Mouse (Mus musculus): Measurements from ENCODE around the gene Ralgps1. TPM values are rescaled to one million over a fixed set of nuclear protein-coding genes. Genes with fewer than 3 reads are reported as not detected.
A peak's percentile ranks its signal among the peaks of the same experiment; 100 is the strongest.

Ralgps1 gene
- total and polyA plus RNA-seq, 2 experiments from 2014 or later, result 20.7 to 69.9 TPM

DNA sequence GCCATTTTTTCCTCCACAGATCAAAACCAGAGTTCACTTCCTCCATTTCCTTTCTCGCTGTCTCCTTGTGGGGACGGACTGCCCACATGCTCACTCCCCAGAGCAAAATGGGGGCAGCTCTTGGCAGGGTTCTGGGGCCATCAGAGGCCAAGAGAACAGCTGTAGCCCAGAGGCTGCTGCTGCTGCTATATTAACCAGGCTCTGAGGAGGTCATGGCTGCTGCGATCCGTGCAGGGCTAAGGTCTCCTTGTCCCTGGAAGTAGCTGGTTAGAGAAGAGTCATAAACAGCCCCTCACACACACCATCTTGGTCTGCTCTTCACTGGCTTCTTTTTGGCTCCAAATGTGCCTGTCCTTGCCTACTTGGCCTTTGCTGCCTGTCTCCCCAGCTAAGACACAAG lies 206.1 kb downstream of the Ralgps1 start:
- DNase-seq (ENCODE audit: low spot score) (no peak), ATAC-seq (no peak)
- peaks cover 8% of the 10 kb centered on the region for H3K4me1 ChIP-seq (ENCODE audit: insufficient read depth, low read length)
- H3K9ac ChIP-seq (replicated peaks; ENCODE audit: low read length), result no peak overlapping the region
- 74% methylated on average over 4 of the region's 4 CpGs for WGBS
- peak overlapping the region; percentile 8; the same call in 1 of the 2 replicates for H3K27ac ChIP-seq
- H3K4me3 ChIP-seq (ENCODE audit: low read length), result no peak overlapping the region
- peaks cover 26% of the 10 kb centered on the region; the same call in 1 of the 2 replicates for H3K36me3 ChIP-seq (ENCODE audit: insufficient read depth, low read length)
- H3K4me2 ChIP-seq (ENCODE audit: low read depth, low read length), result no peak overlapping the region
- no peaks in the 10 kb centered on the region for H3K27me3 ChIP-seq (ENCODE audit: insufficient read depth, low read length)
- H3K9me3 ChIP-seq (ENCODE audit: low read length), result no peaks in the 10 kb centered on the region
- no peak for TF ChIP-seq CTCF (IDR thresholded peaks at IDR 0.05; ENCODE audit: low read depth)

DNA sequence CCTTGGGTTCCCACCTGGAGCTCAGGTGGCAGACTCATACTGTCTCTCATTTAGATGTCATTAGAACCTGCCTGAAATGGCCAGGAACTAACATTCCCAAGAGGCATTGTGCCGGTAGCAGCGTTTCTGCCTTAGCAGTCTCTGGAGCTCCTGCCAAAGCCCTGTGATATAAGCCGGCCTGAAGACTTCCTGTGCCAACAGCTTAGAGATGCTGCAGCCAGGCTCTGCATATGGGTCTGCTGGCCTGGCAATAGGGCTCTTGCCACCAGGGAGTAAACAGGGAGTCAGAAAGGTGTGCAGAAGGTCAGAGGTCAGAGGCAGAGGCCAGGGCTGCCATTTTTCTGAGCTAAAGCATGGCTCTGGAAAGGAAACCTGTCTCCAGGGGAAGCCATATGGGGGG lies 206.6 kb downstream of the Ralgps1 start:
- peak overlapping the region; percentile 8; the same call in 1 of the 2 replicates for H3K27ac ChIP-seq
- WGBS, result 48% methylated on average over 3 of the region's 3 CpGs
- peaks cover 26% of the 10 kb centered on the region; the same call in 1 of the 2 replicates for H3K36me3 ChIP-seq (ENCODE audit: insufficient read depth, low read length)
- no peaks in the 10 kb centered on the region for H3K27me3 ChIP-seq (ENCODE audit: insufficient read depth, low read length)
- TF ChIP-seq CTCF (IDR thresholded peaks at IDR 0.05; ENCODE audit: low read depth), result no peak
- H3K9me3 ChIP-seq (ENCODE audit: low read length), result no peaks in the 10 kb centered on the region
- H3K9ac ChIP-seq (replicated peaks; ENCODE audit: low read length), result no peak overlapping the region
- DNase-seq (ENCODE audit: low spot score) (no peak), ATAC-seq (no peak)
- no peak overlapping the region for H3K4me2 ChIP-seq (ENCODE audit: low read depth, low read length)
- H3K4me3 ChIP-seq (ENCODE audit: low read length), result no peak overlapping the region
- H3K4me1 ChIP-seq (ENCODE audit: insufficient read depth, low read length), result peaks cover 8% of the 10 kb centered on the region

DNA sequence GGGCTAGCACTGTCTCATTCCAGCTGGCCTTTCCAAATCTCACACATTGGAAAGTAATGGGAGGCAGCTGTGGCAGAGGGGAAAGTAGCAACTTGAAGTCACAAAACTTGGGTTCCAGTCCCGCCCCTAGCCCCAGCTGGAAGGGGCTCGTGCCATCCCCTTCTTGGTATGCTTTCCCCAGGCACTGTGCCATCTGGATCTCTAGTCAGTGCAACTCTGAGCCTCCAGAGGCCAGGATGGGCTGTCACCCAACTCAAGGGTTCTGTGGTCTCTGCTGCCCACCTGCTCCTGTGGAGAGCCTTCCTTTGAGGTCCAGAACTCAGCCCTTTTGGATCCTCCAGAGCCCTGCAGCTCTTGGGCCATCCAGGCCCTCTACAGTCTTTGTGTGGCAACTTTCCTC lies 209.2 kb downstream of the Ralgps1 start:
- Histone ChIP-seq H3K36me3 (ENCODE audit: insufficient read depth, low read length) (peaks cover 28% of the 10 kb centered on the region), H3K9ac (replicated peaks; ENCODE audit: low read length) (no peak overlapping the region), H3K9me3 (ENCODE audit: low read length) (no peaks in the 10 kb centered on the region), H3K4me3 (ENCODE audit: low read length) (no peak overlapping the region), H3K27me3 (ENCODE audit: insufficient read depth, low read length) (no peaks in the 10 kb centered on the region), H3K4me1 (ENCODE audit: insufficient read depth, low read length) (peaks cover 8% of the 10 kb centered on the region), H3K27ac (no peak overlapping the region), H3K4me2 (ENCODE audit: low read depth, low read length) (no peak overlapping the region)
- ATAC-seq (no peak), DNase-seq (ENCODE audit: low spot score) (no peak)
- no peak for TF ChIP-seq CTCF (IDR thresholded peaks at IDR 0.05; ENCODE audit: low read depth)
- WGBS, result 65% methylated on average over 2 of the region's 2 CpGs

DNA sequence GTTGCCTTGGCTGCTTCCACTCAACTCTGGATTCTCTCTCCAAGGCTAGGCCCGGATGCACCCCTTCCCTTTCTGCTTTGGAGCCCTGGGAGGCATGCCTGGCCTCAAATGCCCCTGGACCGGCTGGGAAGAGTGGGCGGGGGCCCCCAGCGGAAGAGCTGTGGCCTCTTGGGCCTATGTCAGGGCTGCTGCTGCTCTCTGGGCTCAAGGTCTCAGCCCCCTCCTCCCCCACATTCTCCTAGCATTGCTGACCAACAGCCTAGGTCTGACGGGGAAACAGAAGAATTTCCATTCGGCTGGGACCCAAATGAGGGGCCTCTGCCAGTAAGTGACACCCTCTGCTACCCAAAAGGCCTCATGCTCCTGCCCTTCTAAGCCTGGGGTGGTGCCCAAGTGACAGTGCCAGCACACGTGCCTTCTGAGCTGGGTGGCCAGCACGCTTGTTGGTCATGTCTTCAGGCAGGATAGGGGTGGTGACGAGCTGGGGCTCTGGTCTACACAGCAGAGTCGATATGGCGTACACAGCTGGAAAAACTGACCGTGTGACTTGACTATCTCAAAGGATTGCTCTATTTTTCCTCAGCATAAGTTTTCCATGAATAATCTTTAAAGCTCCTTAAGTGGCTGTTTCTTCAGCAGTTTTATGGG lies 210.8 kb downstream of the Ralgps1 start:
- WGBS, result 69% methylated on average over 12 of the region's 12 CpGs
- ATAC-seq (no peak), DNase-seq (ENCODE audit: low spot score) (no peak)
- Histone ChIP-seq H3K36me3 (ENCODE audit: insufficient read depth, low read length) (peaks cover 28% of the 10 kb centered on the region), H3K27ac (no peak overlapping the region), H3K4me3 (ENCODE audit: low read length) (no peak overlapping the region), H3K9ac (replicated peaks; ENCODE audit: low read length) (no peak overlapping the region), H3K4me1 (ENCODE audit: insufficient read depth, low read length) (peaks cover 4% of the 10 kb centered on the region), H3K27me3 (ENCODE audit: insufficient read depth, low read length) (no peaks in the 10 kb centered on the region), H3K4me2 (ENCODE audit: low read depth, low read length) (no peak overlapping the region), H3K9me3 (ENCODE audit: low read length) (no peaks in the 10 kb centered on the region)
- no peak for TF ChIP-seq CTCF (IDR thresholded peaks at IDR 0.05; ENCODE audit: low read depth)

DNA sequence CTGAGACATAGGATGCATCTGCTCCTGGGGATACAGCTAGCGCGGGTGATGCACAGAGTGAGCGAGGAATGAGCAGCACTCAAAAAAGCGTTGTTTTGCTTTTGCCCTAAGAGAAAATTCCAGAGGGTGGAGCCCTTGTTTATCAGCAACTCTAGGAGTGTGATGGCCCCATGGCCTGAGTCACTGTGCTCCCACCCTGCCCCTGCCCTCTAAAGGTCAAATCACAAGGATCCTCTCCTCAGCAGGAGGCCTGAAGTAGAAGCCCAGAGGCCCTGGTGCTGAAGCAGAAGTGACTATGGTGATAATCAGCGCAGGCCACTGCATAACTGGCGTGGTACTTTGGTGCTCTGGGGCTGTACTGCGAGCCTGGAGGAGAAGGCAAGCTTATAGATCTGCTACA lies 211.7 kb downstream of the Ralgps1 start:
- no peak for ATAC-seq
- H3K9me3 ChIP-seq (ENCODE audit: low read length), result no peaks in the 10 kb centered on the region
- no peak overlapping the region for H3K27ac ChIP-seq
- no peak overlapping the region for H3K4me2 ChIP-seq (ENCODE audit: low read depth, low read length)
- H3K4me3 ChIP-seq (ENCODE audit: low read length), result no peak overlapping the region
- H3K9ac ChIP-seq (replicated peaks; ENCODE audit: low read length), result no peak overlapping the region
- DNase-seq (ENCODE audit: low spot score), result no peak
- WGBS, result 92% methylated on average over 7 of the region's 7 CpGs
- no peaks in the 10 kb centered on the region for H3K27me3 ChIP-seq (ENCODE audit: insufficient read depth, low read length)
- H3K4me1 ChIP-seq (ENCODE audit: insufficient read depth, low read length), result no peaks in the 10 kb centered on the region
- TF ChIP-seq CTCF (IDR thresholded peaks at IDR 0.05; ENCODE audit: low read depth), result no peak
- H3K36me3 ChIP-seq (ENCODE audit: insufficient read depth, low read length), result peaks cover 28% of the 10 kb centered on the region

DNA sequence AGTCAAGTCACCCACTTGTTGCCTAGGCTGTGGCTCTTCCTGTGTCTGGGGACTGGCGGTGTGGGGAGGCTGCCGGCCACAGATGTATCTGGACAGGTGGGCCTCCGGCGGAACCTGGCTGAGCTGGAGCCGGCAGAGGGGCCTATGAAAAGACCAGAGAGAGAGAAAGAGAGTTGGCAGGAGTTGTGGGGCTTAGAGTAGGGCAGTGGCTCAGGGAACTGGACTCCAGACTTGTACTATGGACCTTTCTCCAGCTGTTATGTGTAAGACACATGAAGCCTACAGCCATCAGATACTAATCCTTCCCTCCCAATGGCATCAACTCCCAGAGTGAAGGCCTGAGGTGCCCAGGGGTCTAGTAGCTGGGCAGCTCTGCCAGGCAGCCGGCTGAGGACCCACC lies 212.4 kb downstream of the Ralgps1 start:
- no peak for TF ChIP-seq CTCF (IDR thresholded peaks at IDR 0.05; ENCODE audit: low read depth)
- ATAC-seq (no peak), DNase-seq (ENCODE audit: low spot score) (no peak)
- Histone ChIP-seq H3K27me3 (ENCODE audit: insufficient read depth, low read length) (no peaks in the 10 kb centered on the region), H3K36me3 (ENCODE audit: insufficient read depth, low read length) (peaks cover 31% of the 10 kb centered on the region), H3K4me2 (ENCODE audit: low read depth, low read length) (no peak overlapping the region), H3K4me1 (ENCODE audit: insufficient read depth, low read length) (no peaks in the 10 kb centered on the region), H3K4me3 (ENCODE audit: low read length) (no peak overlapping the region), H3K9me3 (ENCODE audit: low read length) (no peaks in the 10 kb centered on the region), H3K27ac (no peak overlapping the region), H3K9ac (replicated peaks; ENCODE audit: low read length) (no peak overlapping the region)
- 90% methylated on average over 6 of the region's 6 CpGs for WGBS

DNA sequence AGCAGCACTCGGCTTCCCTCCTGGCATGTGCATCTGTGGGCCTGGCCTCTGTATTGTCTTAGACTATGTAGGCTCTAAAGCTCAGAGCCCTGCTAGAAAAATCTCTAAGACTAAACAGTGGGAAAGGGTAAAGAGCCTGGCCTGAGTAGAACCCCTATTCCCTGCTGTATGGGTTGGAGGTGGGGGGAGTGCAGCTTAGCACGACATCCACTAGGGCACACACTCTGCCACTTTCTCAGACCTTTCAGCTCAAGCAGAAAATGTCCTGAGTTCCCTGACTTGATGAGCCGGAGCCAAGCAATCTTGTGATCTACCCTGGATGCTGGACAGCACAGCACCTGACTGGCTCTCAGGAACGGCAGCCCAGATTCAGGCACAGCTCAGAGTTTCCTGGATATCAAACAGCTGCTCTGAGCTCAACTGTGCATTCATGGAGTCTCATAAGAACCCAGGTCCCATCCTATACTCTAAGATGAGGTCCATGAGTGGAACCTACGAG lies 215.0 kb downstream of the Ralgps1 start:
- H3K4me3 ChIP-seq (ENCODE audit: low read length), result no peak overlapping the region
- H3K27ac ChIP-seq, result no peak overlapping the region
- DNase-seq (ENCODE audit: low spot score) (no peak), ATAC-seq (no peak)
- 72% methylated on average over 5 of the region's 5 CpGs for WGBS
- TF ChIP-seq CTCF (IDR thresholded peaks at IDR 0.05; ENCODE audit: low read depth), result peak; percentile 11; the same call in 1 of the 2 replicates
- no peaks in the 10 kb centered on the region for H3K9me3 ChIP-seq (ENCODE audit: low read length)
- H3K9ac ChIP-seq (replicated peaks; ENCODE audit: low read length), result no peak overlapping the region
- no peak overlapping the region for H3K4me2 ChIP-seq (ENCODE audit: low read depth, low read length)
- no peaks in the 10 kb centered on the region for H3K4me1 ChIP-seq (ENCODE audit: insufficient read depth, low read length)
- H3K36me3 ChIP-seq (ENCODE audit: insufficient read depth, low read length), result peaks cover 27% of the 10 kb centered on the region
- no peaks in the 10 kb centered on the region for H3K27me3 ChIP-seq (ENCODE audit: insufficient read depth, low read length)
